Mouse (Mus musculus) erythroblast, embryonic 14.5 days (primary cell): ENCODE data around the gene Ccr8. TPM values are rescaled to one million over a fixed set of nuclear protein-coding genes. Genes with fewer than 3 reads are reported as not detected.

Experiments used
- H3K27me3 ChIP-seq: 2 replicates; pipeline ENCODE4 v1.6.1; 2012; ENCODE audit warnings: inconsistent platforms; ENCODE audit not compliant: control insufficient read depth
- H3K36me3 ChIP-seq: 2 replicates; pipeline ENCODE4 v1.6.1; 2012; ENCODE audit warnings: mild to moderate bottlenecking, inconsistent platforms; ENCODE audit not compliant: control insufficient read depth
- H3K4me1 ChIP-seq: 2 replicates; pipeline ENCODE4 v1.6.1; 2012; ENCODE audit warnings: inconsistent platforms; ENCODE audit not compliant: control insufficient read depth
- H3K4me3 ChIP-seq: replicated peaks from 2 replicates; pipeline ENCODE3; 2012; ENCODE audit warnings: moderate library complexity, mild to moderate bottlenecking, inconsistent platforms
- H3K9me3 ChIP-seq: 2 replicates; pipeline ENCODE4 v1.6.1; 2012; ENCODE audit warnings: low read length, inconsistent platforms, mixed read lengths; ENCODE audit not compliant: control insufficient read depth
- GATA1 ChIP-seq: IDR thresholded peaks from 2 replicates; pipeline ENCODE4 v1.6.1; 2012; ENCODE audit warnings: low read length, inconsistent platforms, mixed read lengths
- TAL1 ChIP-seq: IDR thresholded peaks from 3 replicates; pipeline ENCODE4 v1.6.1; 2012; ENCODE audit warnings: low read length, inconsistent platforms, mixed read lengths
- polyA plus RNA-seq: library from polyadenylated mRNA; stranded (reverse); fragments of >175 nt; gene quantifications from 2 replicates; pipeline ENCODE4 v1.2.3, GENCODE M21; 2012

The Ccr8 gene
- polyA plus RNA-seq, 1 experiment: not detected

GRCm38 (mm10) chr9:120118212-120118611 is 26.3 kb downstream of the Ccr8 start:
- H3K9me3 ChIP-seq: no peaks in the 10 kb centered on the region
- H3K4me3 ChIP-seq: peak overlapping the region; percentile 66
- H3K27me3 ChIP-seq: no peaks in the 10 kb centered on the region
- peaks cover 94% of the 10 kb centered on the region for H3K36me3 ChIP-seq
- TF ChIP-seq GATA1 (no peak), TAL1 (no peak)
- peaks cover 91% of the 10 kb centered on the region for H3K4me1 ChIP-seq

DNA sequence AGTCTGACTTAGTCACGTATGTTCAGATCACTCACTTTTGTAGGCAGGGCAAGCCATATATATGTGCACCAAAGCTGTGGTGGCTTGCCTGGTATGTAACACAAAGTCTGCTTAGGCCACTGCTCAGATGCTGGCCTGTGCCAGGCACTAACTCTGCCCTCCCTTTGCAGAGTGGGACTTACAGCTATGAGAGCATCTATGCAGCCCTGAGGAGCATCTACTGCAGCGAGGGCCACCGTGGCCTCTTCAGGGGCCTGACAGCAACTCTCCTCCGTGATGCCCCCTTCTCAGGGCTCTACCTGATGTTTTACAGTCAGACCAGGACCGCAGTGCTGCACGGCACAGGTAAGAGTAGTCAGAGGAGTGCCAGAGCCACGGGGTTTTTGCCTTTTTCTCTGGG is 28.6 kb downstream of the Ccr8 start:
- Histone ChIP-seq H3K27me3 (no peaks in the 10 kb centered on the region), H3K4me3 (peak overlapping the region; percentile 7), H3K9me3 (no peaks in the 10 kb centered on the region), H3K4me1 (peaks cover 78% of the 10 kb centered on the region), H3K36me3 (peaks cover 93% of the 10 kb centered on the region)
- no peak for TF ChIP-seq GATA1
- no peak for TF ChIP-seq TAL1

- no peaks in the 10 kb centered on the region for H3K27me3 ChIP-seq
- H3K36me3 ChIP-seq: peaks cover 85% of the 10 kb centered on the region
- H3K9me3 ChIP-seq: no peaks in the 10 kb centered on the region
- peak overlapping the region; percentile 97 for H3K4me3 ChIP-seq
- H3K4me1 ChIP-seq: peaks cover 64% of the 10 kb centered on the region
- TF ChIP-seq TAL1 (no peak), GATA1 (no peak)
Measured at GRCm38 (mm10) chr9:120126868-120127267, 35.0 kb downstream of the Ccr8 start.

DNA sequence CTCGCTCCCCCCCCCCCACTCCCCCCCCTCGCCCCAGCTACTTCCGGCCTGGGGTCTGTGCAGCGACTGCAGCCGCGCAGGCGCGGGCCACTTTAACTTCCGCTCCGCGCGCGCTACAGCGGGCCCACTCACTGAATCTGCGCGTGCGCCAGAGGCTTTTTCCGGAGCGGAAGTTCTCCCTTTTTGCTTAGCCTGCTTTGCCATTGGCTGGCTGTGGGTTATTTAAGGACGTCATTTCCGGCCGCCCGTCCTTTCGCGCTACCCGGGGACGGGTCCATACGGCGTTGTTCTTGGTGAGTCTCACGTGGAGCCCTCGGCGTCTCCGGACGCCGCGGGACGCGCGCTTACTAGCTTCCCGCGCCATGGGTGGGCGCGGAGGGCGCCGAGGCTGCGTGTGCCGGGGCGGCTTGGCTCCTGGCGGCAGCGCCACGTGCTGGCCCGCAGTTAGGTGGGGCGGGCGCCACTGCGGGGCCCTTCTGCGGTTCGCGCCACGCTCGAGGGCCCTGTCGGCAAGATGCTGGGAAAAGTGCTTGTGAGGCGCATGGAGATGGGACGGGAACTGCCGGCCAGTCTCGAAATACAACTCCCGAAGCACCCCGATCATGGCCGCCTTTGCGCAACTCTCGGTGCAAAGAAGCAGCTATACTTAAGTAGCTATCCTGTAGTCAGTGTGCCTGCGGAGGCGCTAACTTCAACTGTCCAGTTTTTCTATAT is 35.8 kb downstream of the Ccr8 start, which contains the start of gene Rpsa:
Gene Rpsa (plus strand): TSS at position 152 of the 714 bp plus-strand sequence.
- peak within 1 kb of the TSS; percentile 97 for H3K4me3 ChIP-seq
- peaks cover 59% of the 10 kb centered on the region for H3K4me1 ChIP-seq
- no peaks in the 10 kb centered on the region for H3K27me3 ChIP-seq
- H3K36me3 ChIP-seq: peaks cover 85% of the 10 kb centered on the region
- TF ChIP-seq TAL1: no peak
- no peak for TF ChIP-seq GATA1
- no peaks in the 10 kb centered on the region for H3K9me3 ChIP-seq

GRCm38 (mm10) chr9:120129276-120129675 is 37.4 kb downstream of the Ccr8 start:
- TF ChIP-seq GATA1 (no peak), TAL1 (no peak)
- H3K4me3 ChIP-seq: peak overlapping the region; percentile 97
- no peaks in the 10 kb centered on the region for H3K27me3 ChIP-seq
- no peaks in the 10 kb centered on the region for H3K9me3 ChIP-seq
- H3K36me3 ChIP-seq: peaks cover 81% of the 10 kb centered on the region
- H3K4me1 ChIP-seq: peaks cover 52% of the 10 kb centered on the region

DNA sequence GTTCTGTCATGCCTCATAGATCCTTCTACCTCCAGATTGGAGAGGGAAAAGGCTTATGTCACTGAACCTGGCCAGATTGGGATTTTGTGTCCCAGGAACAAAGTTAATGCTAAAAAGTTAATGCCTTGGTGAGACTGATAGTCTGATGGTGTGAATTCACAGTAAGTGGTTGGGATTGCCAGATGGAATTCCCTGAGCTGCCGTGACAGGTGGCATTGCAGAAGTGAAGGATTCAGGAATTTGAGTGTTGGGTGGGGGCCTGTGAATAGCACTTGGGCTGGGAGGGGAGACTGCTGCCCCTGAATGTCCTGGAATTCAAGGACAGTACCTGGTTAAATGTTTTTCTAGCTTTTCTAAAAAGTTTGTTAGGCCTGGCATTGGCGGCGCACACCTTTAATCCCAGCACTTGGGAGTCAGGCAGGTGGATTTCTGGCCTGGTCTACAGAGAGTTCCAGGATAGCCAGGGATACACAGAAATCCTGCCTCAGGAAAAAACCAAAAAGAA is 39.9 kb downstream of the Ccr8 start:
- Histone ChIP-seq H3K4me1 (peaks cover 37% of the 10 kb centered on the region), H3K4me3 (no peak overlapping the region), H3K27me3 (no peaks in the 10 kb centered on the region), H3K36me3 (peaks cover 67% of the 10 kb centered on the region), H3K9me3 (no peaks in the 10 kb centered on the region)
- TF ChIP-seq TAL1 (no peak), GATA1 (no peak)

DNA sequence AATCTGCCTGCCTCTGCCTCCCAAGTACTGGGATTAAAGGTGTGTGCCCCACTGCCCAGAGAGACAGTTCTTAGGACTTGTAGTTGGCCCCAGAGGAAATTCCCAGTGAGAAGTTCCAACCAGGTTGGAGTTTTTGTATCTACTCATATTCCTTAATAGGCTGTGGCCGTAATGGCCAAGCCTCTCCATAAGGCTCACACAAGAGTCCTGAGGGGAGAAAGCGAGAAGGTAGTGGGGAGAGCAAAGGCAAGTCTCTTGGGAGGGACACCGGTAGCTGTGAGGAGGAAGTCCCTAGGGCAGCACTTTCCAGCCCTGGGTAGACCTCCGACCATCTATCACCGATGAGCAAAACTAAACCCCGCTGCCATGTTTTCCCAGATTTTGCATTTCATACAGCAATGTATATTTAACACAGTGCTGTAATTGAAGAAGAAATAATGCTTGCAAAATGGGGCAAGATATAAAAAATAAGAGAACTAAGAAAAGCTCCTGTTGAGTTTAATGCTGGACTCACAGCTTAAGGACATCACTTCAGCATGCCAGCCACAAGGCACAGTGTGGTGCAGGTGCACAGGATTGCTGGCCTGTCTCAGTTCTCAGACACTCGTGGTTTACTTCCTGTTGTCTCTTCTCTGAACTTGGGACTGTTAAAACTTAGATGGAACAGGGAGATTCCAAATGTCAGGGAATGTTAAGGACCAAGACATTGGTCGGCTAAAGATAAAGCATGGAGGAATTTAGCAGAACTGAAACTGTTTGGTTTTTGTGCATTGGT is 41.3 kb downstream of the Ccr8 start:
- peaks cover 63% of the 10 kb centered on the region for H3K36me3 ChIP-seq
- H3K4me3 ChIP-seq: no peak overlapping the region
- no peaks in the 10 kb centered on the region for H3K27me3 ChIP-seq
- H3K9me3 ChIP-seq: no peaks in the 10 kb centered on the region
- TF ChIP-seq TAL1: no peak
- no peak for TF ChIP-seq GATA1
- H3K4me1 ChIP-seq: peaks cover 28% of the 10 kb centered on the region

- Histone ChIP-seq H3K27me3 (no peaks in the 10 kb centered on the region), H3K4me1 (peaks cover 22% of the 10 kb centered on the region), H3K4me3 (no peak overlapping the region), H3K36me3 (peaks cover 56% of the 10 kb centered on the region), H3K9me3 (no peaks in the 10 kb centered on the region)
- no peak for TF ChIP-seq GATA1
- TF ChIP-seq TAL1: no peak
Measured at GRCm38 (mm10) chr9:120133755-120134475, 42.0 kb downstream of the Ccr8 start.
